Mouse (Mus musculus): ENCODE results near the gene Aar2. TPM values are rescaled to one million over a fixed set of nuclear protein-coding genes. Genes with fewer than 3 reads are reported as not detected.

The Aar2 gene
- 10 to 100 TPM; 13.3 to 17.0 TPM for total RNA-seq (2023)

GRCm38 (mm10) chr2:156547123-156547891 is at the start of gene Aar2:
Gene Aar2 (plus strand): TSS chr2:156547584.

GRCm38 (mm10) chr2:156613541-156614257 is 66.3 kb downstream of the Aar2 start, which contains the start of gene Dlgap4:
Gene Dlgap4 (plus strand): TSS chr2:156613705.

Other genes with a start within 250 kb of the Aar2 start
- 1 to 10 TPM; 4.9 to 9.4 TPM for gene Cnbd2, start 235.3 kb upstream of the Aar2 start, total RNA-seq (2023)
- gene Scand1, start 234.9 kb upstream of the Aar2 start, total RNA-seq (2023): 100 to 1,000 TPM; 136 to 141 TPM
- under 1 TPM; 0.47 to 0.82 TPM for gene Epb41l1, start 126.7 kb upstream of the Aar2 start, total RNA-seq (2023)
- gene Dlgap4, start 66.1 kb downstream of the Aar2 start, total RNA-seq (2023): 10 to 100 TPM; 78.5 to 89.7 TPM
- gene Myl9, start 227.8 kb downstream of the Aar2 start, total RNA-seq (2023): 1 to 10 TPM; 1.1 to 1.4 TPM